ENCODE assay signal across 8 mouse cellular contexts in the genomic region with DNA sequence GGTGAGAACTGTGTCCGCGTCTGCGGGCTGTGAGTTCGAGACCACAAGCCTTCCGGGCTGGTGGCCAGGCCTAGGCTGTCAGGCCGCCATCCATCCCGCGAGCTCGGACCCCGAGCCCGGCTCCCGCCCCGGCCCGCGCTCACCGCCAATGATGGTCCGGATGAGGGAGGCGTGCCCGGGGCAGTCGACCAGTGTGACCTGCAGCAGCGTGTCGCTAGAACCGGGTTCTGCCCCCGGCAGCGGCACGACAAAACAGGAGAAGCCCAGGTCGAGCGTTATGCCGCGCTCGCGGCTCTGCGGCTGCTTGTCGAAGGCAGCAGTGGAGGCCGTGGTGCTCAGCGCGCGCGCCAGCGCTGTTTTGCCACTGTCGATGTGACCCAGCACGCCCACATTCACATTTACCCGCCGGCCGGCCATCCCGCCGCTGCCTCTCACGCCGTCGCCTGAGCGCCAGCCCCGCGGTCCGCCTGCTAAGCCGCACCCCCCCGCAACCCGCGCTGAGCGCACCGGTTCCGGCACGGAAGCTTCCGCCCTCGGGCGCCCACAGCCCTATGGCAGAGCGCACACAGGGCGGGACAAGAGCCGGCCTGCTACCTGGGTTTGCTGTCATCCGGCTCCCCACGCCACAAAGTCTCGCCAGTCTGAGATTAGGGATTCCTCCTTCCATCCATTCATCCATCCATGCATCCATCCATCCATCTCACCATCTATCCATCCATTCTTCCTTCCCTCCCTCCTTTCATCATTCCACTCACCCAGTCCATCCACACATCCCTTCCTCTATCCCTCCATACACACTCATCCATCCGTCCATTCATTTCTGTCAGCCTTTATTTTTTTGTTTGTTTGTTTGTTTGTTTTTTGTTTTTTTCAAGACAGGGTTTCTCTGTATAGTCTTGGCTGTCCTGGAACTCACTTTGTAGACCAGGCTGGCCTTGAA. TPM values are rescaled to one million over a fixed set of nuclear protein-coding genes. Genes with fewer than 3 reads are reported as not detected.
DNase-seq lines count a peak whose midpoint lies in the region; ATAC-seq and TF ChIP-seq lines count a peak whose summit lies in the region.

A gene (minus strand): TSS at position 477 of the 940 bp plus-strand sequence.

- peak; percentile 72 for DNase-seq in c-Kit-positive CD71-positive TER-119-positive erythroid progenitor cells, embryonic 14.5 days (ENCODE audit: low spot score)
- peak; percentile 69 for DNase-seq in heart, postnatal 0 days (ENCODE audit: low spot score)
- DNase-seq in kidney, postnatal 4 days, result peak; percentile 87 to 92
- peak; percentile 88 for DNase-seq in neural tube, embryonic 11.5 days (ENCODE audit: low spot score)

- peak; percentile 96 for ATAC-seq in forebrain, embryonic 13.5 days
- ATAC-seq in heart, postnatal 0 days (ENCODE audit: insufficient read depth, low read depth), result peak; percentile 92
- ATAC-seq in liver, embryonic 15.5 days (ENCODE audit: insufficient read depth), result peak; percentile 88
- ATAC-seq in neural tube, embryonic 11.5 days (ENCODE audit: insufficient read depth, low FRiP score, low TSS enrichment), result peak; percentile 92
- ATAC-seq in stomach, embryonic 16.5 days (ENCODE audit: insufficient read depth, low FRiP score), result peak; percentile 89

- H3K4me1 ChIP-seq in E14TG2a.4 (replicated peaks; ENCODE audit: low read depth, low read length), result peaks cover 74% of the 10 kb centered on the region
- peaks cover 23% of the 10 kb centered on the region for H3K4me1 ChIP-seq in forebrain, embryonic 13.5 days
- no peaks in the 10 kb centered on the region; the same call in 1 of the 2 replicates for H3K4me1 ChIP-seq in heart, postnatal 0 days (ENCODE audit: control insufficient read depth, insufficient read depth)
- H3K4me1 ChIP-seq in liver, embryonic 15.5 days (replicated peaks), result peaks cover 38% of the 10 kb centered on the region
- H3K4me1 ChIP-seq in neural tube, embryonic 11.5 days (ENCODE audit: control insufficient read depth, insufficient read depth, low read length), result peaks cover 7% of the 10 kb centered on the region; the same call in 1 of the 2 replicates
- no peaks in the 10 kb centered on the region; the same call in 1 of the 2 replicates for H3K4me1 ChIP-seq in stomach, embryonic 16.5 days (ENCODE audit: control insufficient read depth, insufficient read depth, low read length)

- H3K9ac ChIP-seq in forebrain, embryonic 13.5 days, result peak within 1 kb of the TSS; percentile 87
- peak within 1 kb of the TSS; percentile 67 for H3K9ac ChIP-seq in heart, postnatal 0 days (replicated peaks; ENCODE audit: low read depth, low read length)
- H3K9ac ChIP-seq in liver, embryonic 15.5 days, result peak within 1 kb of the TSS; percentile 81
- H3K9ac ChIP-seq in neural tube, embryonic 11.5 days (ENCODE audit: low read length), result peak within 1 kb of the TSS; percentile 86
- H3K9ac ChIP-seq in stomach, embryonic 16.5 days (ENCODE audit: low read length), result peak within 1 kb of the TSS; percentile 86

- H3K36me3 ChIP-seq in E14TG2a.4 (ENCODE audit: insufficient read depth, low read length), result peaks cover 17% of the 10 kb centered on the region; the same call in 1 of the 2 replicates
- H3K36me3 ChIP-seq in forebrain, embryonic 13.5 days (ENCODE audit: poor library complexity, severe bottlenecking), result no peaks in the 10 kb centered on the region
- no peaks in the 10 kb centered on the region for H3K36me3 ChIP-seq in heart, postnatal 0 days (replicated peaks; ENCODE audit: control insufficient read depth, insufficient read depth, low read length)
- no peaks in the 10 kb centered on the region for H3K36me3 ChIP-seq in liver, embryonic 15.5 days (replicated peaks)
- no peaks in the 10 kb centered on the region for H3K36me3 ChIP-seq in neural tube, embryonic 11.5 days (ENCODE audit: control insufficient read depth, insufficient read depth, low read length)
- no peaks in the 10 kb centered on the region for H3K36me3 ChIP-seq in stomach, embryonic 16.5 days (ENCODE audit: control insufficient read depth, insufficient read depth, low read length)

- TF ChIP-seq CTCF in E14TG2a.4 (conservative IDR thresholded peaks at IDR 0.05; ENCODE audit: low read length), result no peak
- no peak for TF ChIP-seq CTCF in heart, postnatal 0 days (IDR thresholded peaks at IDR 0.05; ENCODE audit: low read depth)

- TF ChIP-seq EP300 in heart, postnatal 0 days (IDR thresholded peaks at IDR 0.05; ENCODE audit: low read depth), result no peak

- H3K27me3 ChIP-seq in E14TG2a.4 (ENCODE audit: insufficient read depth, low read length), result no peaks in the 10 kb centered on the region
- peaks cover 22% of the 10 kb centered on the region for H3K27me3 ChIP-seq in forebrain, embryonic 13.5 days
- H3K27me3 ChIP-seq in heart, postnatal 0 days (ENCODE audit: control insufficient read depth, insufficient read depth, low read length), result 0 out of 2 replicates have a peak, but pooled peaks cover 5% of the 10 kb centered on the region
- H3K27me3 ChIP-seq in liver, embryonic 15.5 days, result peaks cover 13% of the 10 kb centered on the region; the same call in 1 of the 2 replicates
- H3K27me3 ChIP-seq in neural tube, embryonic 11.5 days (ENCODE audit: control insufficient read depth, insufficient read depth, low read length), result no peaks in the 10 kb centered on the region
- H3K27me3 ChIP-seq in stomach, embryonic 16.5 days (ENCODE audit: control insufficient read depth, insufficient read depth, low read length), result no peaks in the 10 kb centered on the region

- H3K4me2 ChIP-seq in forebrain, embryonic 13.5 days, result peak within 1 kb of the TSS; percentile 82
- H3K4me2 ChIP-seq in heart, postnatal 0 days (ENCODE audit: low read depth, low read length), result peak within 1 kb of the TSS; percentile 94
- peak within 1 kb of the TSS; percentile 94 for H3K4me2 ChIP-seq in liver, embryonic 15.5 days
- peak within 1 kb of the TSS; percentile 83 for H3K4me2 ChIP-seq in neural tube, embryonic 11.5 days (ENCODE audit: low read depth)
- H3K4me2 ChIP-seq in stomach, embryonic 16.5 days (ENCODE audit: low read depth, low read length), result peak within 1 kb of the TSS; percentile 71

- H3K9me3 ChIP-seq in E14TG2a.4 (ENCODE audit: low read length), result no peaks in the 10 kb centered on the region
- no peaks in the 10 kb centered on the region for H3K9me3 ChIP-seq in forebrain, embryonic 13.5 days (replicated peaks)
- H3K9me3 ChIP-seq in heart, postnatal 0 days (replicated peaks; ENCODE audit: control insufficient read depth, low read length), result no peaks in the 10 kb centered on the region
- no peaks in the 10 kb centered on the region for H3K9me3 ChIP-seq in liver, embryonic 15.5 days (replicated peaks)
- no peaks in the 10 kb centered on the region for H3K9me3 ChIP-seq in neural tube, embryonic 11.5 days (ENCODE audit: control insufficient read depth, low read length)
- H3K9me3 ChIP-seq in stomach, embryonic 16.5 days (replicated peaks; ENCODE audit: control insufficient read depth, low read length), result no peaks in the 10 kb centered on the region

- H3K27ac ChIP-seq in forebrain, embryonic 13.5 days, result peak within 1 kb of the TSS; percentile 53; the same call in 1 of the 2 replicates
- peak within 1 kb of the TSS; percentile 4; the same call in 1 of the 2 replicates for H3K27ac ChIP-seq in heart, postnatal 0 days (ENCODE audit: low read depth)
- H3K27ac ChIP-seq in liver, embryonic 15.5 days (replicated peaks), result peak within 1 kb of the TSS; percentile 78
- H3K27ac ChIP-seq in neural tube, embryonic 11.5 days (ENCODE audit: low read depth, low read length), result 0 out of 2 replicates have a peak within 1 kb of the TSS, but pooled peaks have one; percentile 34
- peak within 1 kb of the TSS; percentile 60 for H3K27ac ChIP-seq in stomach, embryonic 16.5 days (ENCODE audit: low read length)

- H3K4me3 ChIP-seq in E14TG2a.4 (replicated peaks; ENCODE audit: low read length), result peak within 1 kb of the TSS; percentile 92
- H3K4me3 ChIP-seq in forebrain, embryonic 13.5 days, result peak within 1 kb of the TSS; percentile 79
- H3K4me3 ChIP-seq in heart, postnatal 0 days (ENCODE audit: low read depth, low read length), result peak within 1 kb of the TSS; percentile 75
- H3K4me3 ChIP-seq in liver, embryonic 15.5 days (replicated peaks), result peak within 1 kb of the TSS; percentile 89
- peak within 1 kb of the TSS; percentile 80 for H3K4me3 ChIP-seq in neural tube, embryonic 11.5 days (ENCODE audit: low read depth, low read length)
- peak within 1 kb of the TSS; percentile 78 for H3K4me3 ChIP-seq in stomach, embryonic 16.5 days (replicated peaks; ENCODE audit: low read length)

- WGBS in forebrain, embryonic 13.5 days, result under 1% methylated on average over 65 of the region's 72 CpGs
- WGBS in heart, postnatal 0 days, result under 1% methylated on average over 54 of the region's 72 CpGs
- under 1% methylated on average over 72 of the region's 72 CpGs for WGBS in liver, embryonic 15.5 days (ENCODE audit: insufficient replicate concordance)
- WGBS in neural tube, embryonic 11.5 days, result 1% methylated on average over 71 of the region's 72 CpGs
- WGBS in stomach, embryonic 16.5 days, result under 1% methylated on average over 67 of the region's 72 CpGs

RNA-seq across cellular contexts. Expression of the gene that starts here (rescaled TPM):
- polyA plus RNA-seq in forebrain, embryonic 13.5 days (2015; fragmentation: Nextera tagmentation; extraction: Ambion mirVana), result 31.1 and 36.1 TPM in 2 replicates
- 12.9 and 25.6 TPM in 2 replicates for total RNA-seq in heart, postnatal 0 days (2014; rRNA removed; ENCODE audit: low replicate concordance)
- 11.3 and 12.8 TPM in 2 replicates for polyA plus RNA-seq in heart, postnatal 0 days (2015; fragmentation: Nextera tagmentation; extraction: Ambion mirVana)
- 17.1 and 17.9 TPM in 2 replicates for polyA plus RNA-seq in liver, embryonic 15.5 days (2015; fragmentation: Nextera tagmentation; extraction: Ambion mirVana)
- 39.0 and 42.2 TPM in 2 replicates for polyA plus RNA-seq in neural tube, embryonic 11.5 days (2014; fragmentation: Nextera tagmentation; extraction: Ambion mirVana)
- polyA plus RNA-seq in stomach, embryonic 16.5 days (2015; fragmentation: Nextera tagmentation; extraction: Ambion mirVana), result 29.7 and 37.5 TPM in 2 replicates

Comparison
In these comparisons a context has a peak if more than half of its experiments do, and no peak if none do; other contexts are left out.
1. Peak in every context shown above with its lines: DNase-seq, ATAC-seq, H3K4me3 ChIP-seq and H3K27ac ChIP-seq.
2. H3K27ac ChIP-seq: peak in every context shown above with its lines; median percentile 78 in liver, embryonic 15.5 days; 60 in stomach, embryonic 16.5 days; 53 in forebrain, embryonic 13.5 days; 34 in neural tube, embryonic 11.5 days; 4 in heart, postnatal 0 days.